Mouse (Mus musculus) left cerebral cortex, adult 11 months (tissue): Measurements from ENCODE around the gene Olfr1330.
A peak's percentile ranks its signal among the peaks of the same experiment; 100 is the strongest.
"Not testable (repeated sequence)": the region's sequence is repeated elsewhere in the genome, so short reads cannot be mapped to it uniquely, and the experiment has no call there.

Experiments
- DNase-seq: peaks from one replicate; pipeline ENCODE4 v3.0.0; 2022; ENCODE audit warnings: low spot score

Olfr1330 gene

GRCm38 (mm10) chr4:118888297-118888696, at the start of gene Olfr1330:
Olfr1330 (plus strand) TSS chr4:118888597.
- no peak for DNase-seq

GRCm38 (mm10) chr4:118861791-118862190, 26.6 kb upstream of the Olfr1330 start:
- DNase-seq = no peak

- peak; percentile 26 for DNase-seq
Measured at GRCm38 (mm10) chr4:118862704-118863103, 25.7 kb upstream of the Olfr1330 start.

- no peak for DNase-seq
Measured at GRCm38 (mm10) chr4:118864349-118864748, 24.0 kb upstream of the Olfr1330 start, which contains the start of gene Olfr1331. Olfr1331 (plus strand) TSS chr4:118864649.

- DNase-seq = no peak
Measured at GRCm38 (mm10) chr4:118867566-118867965, 20.8 kb upstream of the Olfr1330 start.

- no peak for DNase-seq
Measured at GRCm38 (mm10) chr4:118901981-118902380, 13.6 kb downstream of the Olfr1330 start.

GRCm38 (mm10) chr4:118917365-118917764, 29.0 kb downstream of the Olfr1330 start, which contains the start of gene Olfr1329:
Olfr1329 (minus strand) TSS chr4:118917465.
- DNase-seq = not testable (repeated sequence)

GRCm38 (mm10) chr4:118931326-118931725, 42.9 kb downstream of the Olfr1330 start:
- not testable (repeated sequence) for DNase-seq

- DNase-seq = no peak
Measured at GRCm38 (mm10) chr4:118938512-118938911, 50.1 kb downstream of the Olfr1330 start, which contains the start of gene Olfr1328. Olfr1328 (minus strand) TSS chr4:118938612.
